In the genomic region with DNA sequence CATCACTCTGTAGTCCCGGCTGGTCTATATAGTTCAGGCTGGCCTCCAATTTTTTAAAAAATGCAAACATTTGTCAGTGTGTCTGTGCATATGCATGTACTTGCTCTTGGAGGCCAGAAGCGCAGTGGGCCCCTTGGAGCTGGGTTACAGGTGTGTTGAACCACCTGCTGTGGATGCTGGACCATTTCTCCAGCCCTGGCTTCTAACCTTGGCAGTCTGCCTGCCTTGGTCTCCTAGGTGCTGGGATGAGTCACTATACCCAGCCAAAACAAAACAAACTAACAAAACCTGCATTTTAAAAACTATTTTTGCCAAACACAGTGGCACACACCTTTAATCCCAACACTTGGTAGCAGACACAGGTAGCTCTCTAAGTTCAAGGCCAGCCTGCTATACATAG, we compare ENCODE assay signal across 21 mouse cellular contexts. TPM values are rescaled to one million over a fixed set of nuclear protein-coding genes. Genes with fewer than 3 reads are reported as not detected.
A peak's percentile ranks its signal among the peaks of the same experiment; 100 is the strongest.
DNase-seq lines count a peak whose midpoint lies in the region; ATAC-seq and TF ChIP-seq lines count a peak whose summit lies in the region.
"Had no signal": no experiment of that assay in that cellular context is flagged by ENCODE, and none has a peak within 500 bp of the region (broad histone marks: within the 10 kb centered on the region; RNA-seq: fewer than 3 reads in every experiment).

No protein-coding gene starts in this region.

- no peak for ATAC-seq in forebrain, embryonic 12.5 days (ENCODE audit: low FRiP score)
- ATAC-seq: activated CD4-positive, CD25-positive, alpha-beta regulatory T cell, adult 4 months; forebrain, embryonic 14.5 days; forebrain, postnatal 0 days; intestine, postnatal 0 days had no signal

- whole genome bisulfite sequencing in cerebellum, adult 2 months = 40% methylated on average over 2 of the region's 2 CpGs
- 81% methylated on average over 2 of the region's 2 CpGs for WGBS in heart, embryonic 10.5 days
- WGBS in forebrain, embryonic 12.5 days = 88% methylated on average over 2 of the region's 2 CpGs

- H3K27ac ChIP-seq in cerebellum, adult 2 months (ENCODE audit: insufficient read depth, low read length) = no peak overlapping the region
- no peak overlapping the region for H3K27ac ChIP-seq in heart, embryonic 10.5 days
- H3K27ac ChIP-seq in forebrain, embryonic 12.5 days = no peak overlapping the region
- H3K27ac ChIP-seq: forebrain, embryonic 10.5 days; gastrocnemius, adult 2 months; heart, embryonic 13.5 days; hindbrain, embryonic 14.5 days had no signal

- TF ChIP-seq POLR2A in cerebellum, adult 2 months (IDR thresholded peaks at IDR 0.05; ENCODE audit: borderline replicate concordance, insufficient read depth, low read length) = no peak

- H3K9ac ChIP-seq in forebrain, embryonic 12.5 days = no peak overlapping the region
- H3K9ac ChIP-seq: forebrain, postnatal 0 days; heart, embryonic 13.5 days; hindbrain, embryonic 14.5 days had no signal

- H3K27me3 ChIP-seq in cerebellum, adult 2 months (ENCODE audit: control insufficient read depth, insufficient read depth, low read length) = no peaks in the 10 kb centered on the region
- no peaks in the 10 kb centered on the region for H3K27me3 ChIP-seq in heart, embryonic 10.5 days (ENCODE audit: insufficient read depth, poor library complexity, severe bottlenecking)
- no peaks in the 10 kb centered on the region for H3K27me3 ChIP-seq in forebrain, embryonic 12.5 days
- H3K27me3 ChIP-seq: heart, embryonic 13.5 days had no signal

- no peak overlapping the region for H3K4me3 ChIP-seq in cerebellum, adult 2 months (replicated peaks; ENCODE audit: insufficient read depth, low read depth, low read length)
- H3K4me3 ChIP-seq in heart, embryonic 10.5 days = no peak overlapping the region
- H3K4me3 ChIP-seq in forebrain, embryonic 12.5 days (replicated peaks) = no peak overlapping the region
- H3K4me3 ChIP-seq: forebrain, embryonic 10.5 days; gastrocnemius, adult 2 months; heart, embryonic 13.5 days had no signal

- H3K9me3 ChIP-seq in heart, embryonic 10.5 days = no peaks in the 10 kb centered on the region
- no peaks in the 10 kb centered on the region for H3K9me3 ChIP-seq in forebrain, embryonic 12.5 days
- H3K9me3 ChIP-seq: forebrain, embryonic 10.5 days; heart, embryonic 13.5 days had no signal

- H3K4me1 ChIP-seq in cerebellum, adult 2 months (ENCODE audit: control insufficient read depth, insufficient read depth, low read length) = no peaks in the 10 kb centered on the region
- H3K4me1 ChIP-seq in heart, embryonic 10.5 days = no peaks in the 10 kb centered on the region
- no peaks in the 10 kb centered on the region for H3K4me1 ChIP-seq in forebrain, embryonic 12.5 days
- H3K4me1 ChIP-seq: forebrain, embryonic 10.5 days; heart, embryonic 13.5 days had no signal

- H3K36me3 ChIP-seq in heart, embryonic 10.5 days = no peaks in the 10 kb centered on the region
- no peaks in the 10 kb centered on the region for H3K36me3 ChIP-seq in forebrain, embryonic 12.5 days (replicated peaks)
- H3K36me3 ChIP-seq: forebrain, embryonic 10.5 days; heart, embryonic 13.5 days had no signal

- no peak for TF ChIP-seq CTCF in cerebellum, adult 2 months (IDR thresholded peaks at IDR 0.05; ENCODE audit: borderline replicate concordance, insufficient read depth, low read depth, low read length)

- H3K4me2 ChIP-seq in forebrain, embryonic 12.5 days = no peak overlapping the region
- H3K4me2 ChIP-seq: heart, embryonic 13.5 days; hindbrain, embryonic 14.5 days had no signal

- peak; percentile 31 to 54 for DNase-seq in cerebellum, adult 2 months
- no peak for DNase-seq in cerebellum, adult 9-10 months
- peak; percentile 22 for DNase-seq in heart, embryonic 10.5 days (ENCODE audit: low spot score)
- DNase-seq in heart, adult 11 months = no peak
- DNase-seq in cerebellum, postnatal 25 days = peak; percentile 27 to 62
- DNase-seq: adrenal gland, adult 8-10 months; adrenal gland, postnatal 25 days; forebrain, postnatal 0 days; gastrocnemius, adult 2 months; gastrocnemius, postnatal 14 days; heart, adult 18-20 months; heart, postnatal 14 days; heart, postnatal 4 days; kidney, adult 2 months had no signal

RNA-seq across cellular contexts. Expression of gene Crebbp, which starts 43.7 kb away (rescaled TPM):
- 33.8 and 38.5 TPM in 2 replicates for polyA plus RNA-seq in cerebellum, adult 2 months (2012; rRNA removed)
- polyA plus RNA-seq in heart, embryonic 10.5 days (2016; fragmentation: Nextera tagmentation; extraction: Ambion mirVana) = 19.9 and 26.9 TPM in 2 replicates
- 44.7 and 50.1 TPM in 2 replicates for polyA plus RNA-seq in forebrain, embryonic 12.5 days (2016; fragmentation: Nextera tagmentation; extraction: Ambion mirVana)

Comparison
In these comparisons a context has a peak if more than half of its experiments do, and no peak if none do; other contexts are left out.
1. DNase-seq: peak in cerebellum, adult 2 months (2 of 2), heart, embryonic 10.5 days (single experiment) and cerebellum, postnatal 25 days (2 of 2); none in cerebellum, adult 9-10 months (single experiment) and heart, adult 11 months (single experiment).